Mouse (Mus musculus): Measurements from ENCODE around the gene Cd3eap. TPM values are rescaled to one million over a fixed set of nuclear protein-coding genes. Genes with fewer than 3 reads are reported as not detected.

The Cd3eap gene
- polyA plus RNA-seq, 1 experiment from 2014 or later, result 30.2 TPM

- DNase-seq (ENCODE audit: low spot score) (no peak), ATAC-seq (replicated peaks; ENCODE audit: low FRiP score) (no peak)
- Histone ChIP-seq H3K27ac (ENCODE audit: low read depth, low read length) (no peak overlapping the region), H3K9me3 (ENCODE audit: control insufficient read depth, low read length) (no peaks in the 10 kb centered on the region), H3K27me3 (replicated peaks; ENCODE audit: control insufficient read depth, insufficient read depth, low read length) (peaks cover 39% of the 10 kb centered on the region), H3K36me3 (ENCODE audit: control insufficient read depth, insufficient read depth, low read length) (no peaks in the 10 kb centered on the region), H3K4me1 (replicated peaks; ENCODE audit: control insufficient read depth, insufficient read depth, low read length) (peaks cover 27% of the 10 kb centered on the region), H3K9ac (ENCODE audit: low read depth, low read length) (no peak overlapping the region), H3K4me3 (ENCODE audit: low read depth, low read length) (no peak overlapping the region), H3K4me2 (no peak overlapping the region)
- WGBS, result 37% methylated on average over 9 of the region's 9 CpGs
Measured at GRCm38 (mm10) chr7:19322489-19322888, 36.8 kb downstream of the Cd3eap start.

- Histone ChIP-seq H3K4me1 (replicated peaks; ENCODE audit: control insufficient read depth, insufficient read depth, low read length) (peaks cover 17% of the 10 kb centered on the region), H3K27me3 (replicated peaks; ENCODE audit: control insufficient read depth, insufficient read depth, low read length) (peaks cover 45% of the 10 kb centered on the region), H3K36me3 (ENCODE audit: control insufficient read depth, insufficient read depth, low read length) (no peaks in the 10 kb centered on the region), H3K4me2 (no peak overlapping the region), H3K4me3 (ENCODE audit: low read depth, low read length) (no peak overlapping the region), H3K27ac (ENCODE audit: low read depth, low read length) (no peak overlapping the region), H3K9me3 (ENCODE audit: control insufficient read depth, low read length) (no peaks in the 10 kb centered on the region), H3K9ac (ENCODE audit: low read depth, low read length) (no peak overlapping the region)
- DNase-seq (ENCODE audit: low spot score), result no peak
- WGBS, result 59% methylated on average over 5 of the region's 5 CpGs
- ATAC-seq (replicated peaks; ENCODE audit: low FRiP score), result no peak
Measured at GRCm38 (mm10) chr7:19321464-19321863, 37.8 kb downstream of the Cd3eap start.

- DNase-seq (ENCODE audit: low spot score) (no peak), ATAC-seq (replicated peaks; ENCODE audit: low FRiP score) (no peak)
- Histone ChIP-seq H3K4me2 (peak overlapping the region; percentile 81), H3K4me3 (ENCODE audit: low read depth, low read length) (no peak overlapping the region), H3K9ac (ENCODE audit: low read depth, low read length) (no peak overlapping the region), H3K27ac (ENCODE audit: low read depth, low read length) (no peak overlapping the region), H3K4me1 (replicated peaks; ENCODE audit: control insufficient read depth, insufficient read depth, low read length) (peaks cover 10% of the 10 kb centered on the region), H3K27me3 (replicated peaks; ENCODE audit: control insufficient read depth, insufficient read depth, low read length) (peaks cover 51% of the 10 kb centered on the region), H3K36me3 (ENCODE audit: control insufficient read depth, insufficient read depth, low read length) (no peaks in the 10 kb centered on the region), H3K9me3 (ENCODE audit: control insufficient read depth, low read length) (no peaks in the 10 kb centered on the region)
- WGBS, result 40% methylated on average over 7 of the region's 7 CpGs
Measured at GRCm38 (mm10) chr7:19320637-19321036, 38.6 kb downstream of the Cd3eap start.

- ATAC-seq (replicated peaks; ENCODE audit: low FRiP score) (peak; percentile 90), DNase-seq (ENCODE audit: low spot score) (peak; percentile 93)
- WGBS, result under 1% methylated on average over 38 of the region's 41 CpGs
- Histone ChIP-seq H3K4me3 (ENCODE audit: low read depth, low read length) (peak overlapping the region; percentile 50), H3K9ac (ENCODE audit: low read depth, low read length) (peak overlapping the region; percentile 57), H3K27me3 (replicated peaks; ENCODE audit: control insufficient read depth, insufficient read depth, low read length) (peaks cover 54% of the 10 kb centered on the region), H3K4me1 (replicated peaks; ENCODE audit: control insufficient read depth, insufficient read depth, low read length) (peaks cover 8% of the 10 kb centered on the region), H3K4me2 (peak overlapping the region; percentile 81), H3K27ac (ENCODE audit: low read depth, low read length) (no peak overlapping the region), H3K9me3 (ENCODE audit: control insufficient read depth, low read length) (no peaks in the 10 kb centered on the region), H3K36me3 (ENCODE audit: control insufficient read depth, insufficient read depth, low read length) (no peaks in the 10 kb centered on the region)
Measured at GRCm38 (mm10) chr7:19319906-19320305, 39.4 kb downstream of the Cd3eap start.

- Histone ChIP-seq H3K4me2 (peak overlapping the region; percentile 81), H3K27me3 (replicated peaks; ENCODE audit: control insufficient read depth, insufficient read depth, low read length) (peaks cover 54% of the 10 kb centered on the region), H3K36me3 (ENCODE audit: control insufficient read depth, insufficient read depth, low read length) (no peaks in the 10 kb centered on the region), H3K9me3 (ENCODE audit: control insufficient read depth, low read length) (no peaks in the 10 kb centered on the region), H3K9ac (ENCODE audit: low read depth, low read length) (peak overlapping the region; percentile 57), H3K4me3 (ENCODE audit: low read depth, low read length) (peak overlapping the region; percentile 50), H3K4me1 (replicated peaks; ENCODE audit: control insufficient read depth, insufficient read depth, low read length) (peaks cover 8% of the 10 kb centered on the region), H3K27ac (ENCODE audit: low read depth, low read length) (no peak overlapping the region)
- no peak for DNase-seq (ENCODE audit: low spot score)
- ATAC-seq (replicated peaks; ENCODE audit: low FRiP score), result peak; percentile 40
- WGBS, result 25% methylated on average over 9 of the region's 9 CpGs
Measured at GRCm38 (mm10) chr7:19319458-19319857, 39.8 kb downstream of the Cd3eap start.

- no peak overlapping the region for H3K27ac ChIP-seq (ENCODE audit: low read depth, low read length)
- H3K4me3 ChIP-seq (ENCODE audit: low read depth, low read length), result no peak overlapping the region
- H3K9ac ChIP-seq (ENCODE audit: low read depth, low read length), result no peak overlapping the region
- WGBS, result 55% methylated on average over 7 of the region's 7 CpGs
- H3K4me2 ChIP-seq, result no peak overlapping the region
- H3K9me3 ChIP-seq (ENCODE audit: control insufficient read depth, low read length), result no peaks in the 10 kb centered on the region
- no peaks in the 10 kb centered on the region for H3K36me3 ChIP-seq (ENCODE audit: control insufficient read depth, insufficient read depth, low read length)
- peaks cover 59% of the 10 kb centered on the region for H3K27me3 ChIP-seq (replicated peaks; ENCODE audit: control insufficient read depth, insufficient read depth, low read length)
- no peak for DNase-seq (ENCODE audit: low spot score)
- H3K4me1 ChIP-seq (replicated peaks; ENCODE audit: control insufficient read depth, insufficient read depth, low read length), result peaks cover 8% of the 10 kb centered on the region
- no peak for ATAC-seq (replicated peaks; ENCODE audit: low FRiP score)
Measured at GRCm38 (mm10) chr7:19318676-19319075, 40.6 kb downstream of the Cd3eap start.

- no peak overlapping the region for H3K27ac ChIP-seq (ENCODE audit: low read depth, low read length)
- ATAC-seq (replicated peaks; ENCODE audit: low FRiP score) (no peak), DNase-seq (ENCODE audit: low spot score) (no peak)
- H3K36me3 ChIP-seq (ENCODE audit: control insufficient read depth, insufficient read depth, low read length), result no peaks in the 10 kb centered on the region
- peaks cover 8% of the 10 kb centered on the region for H3K4me1 ChIP-seq (replicated peaks; ENCODE audit: control insufficient read depth, insufficient read depth, low read length)
- H3K9me3 ChIP-seq (ENCODE audit: control insufficient read depth, low read length), result no peaks in the 10 kb centered on the region
- H3K4me3 ChIP-seq (ENCODE audit: low read depth, low read length), result no peak overlapping the region
- H3K9ac ChIP-seq (ENCODE audit: low read depth, low read length), result no peak overlapping the region
- 66% methylated on average over 2 of the region's 2 CpGs for WGBS
- H3K27me3 ChIP-seq (replicated peaks; ENCODE audit: control insufficient read depth, insufficient read depth, low read length), result peaks cover 58% of the 10 kb centered on the region
- H3K4me2 ChIP-seq, result no peak overlapping the region
Measured at GRCm38 (mm10) chr7:19318201-19318600, 41.1 kb downstream of the Cd3eap start.

- no peak for ATAC-seq (replicated peaks; ENCODE audit: low FRiP score)
- Histone ChIP-seq H3K27me3 (replicated peaks; ENCODE audit: control insufficient read depth, insufficient read depth, low read length) (peaks cover 49% of the 10 kb centered on the region), H3K36me3 (ENCODE audit: control insufficient read depth, insufficient read depth, low read length) (no peaks in the 10 kb centered on the region), H3K27ac (ENCODE audit: low read depth, low read length) (no peak overlapping the region), H3K4me3 (ENCODE audit: low read depth, low read length) (no peak overlapping the region), H3K4me1 (replicated peaks; ENCODE audit: control insufficient read depth, insufficient read depth, low read length) (peaks cover 8% of the 10 kb centered on the region), H3K9me3 (ENCODE audit: control insufficient read depth, low read length) (no peaks in the 10 kb centered on the region), H3K4me2 (no peak overlapping the region), H3K9ac (ENCODE audit: low read depth, low read length) (no peak overlapping the region)
- DNase-seq (ENCODE audit: low spot score), result no peak
- 32% methylated on average over 14 of the region's 14 CpGs for WGBS
Measured at GRCm38 (mm10) chr7:19316451-19317161, 42.7 kb downstream of the Cd3eap start.

- Histone ChIP-seq H3K4me3 (ENCODE audit: low read depth, low read length) (no peak overlapping the region), H3K9me3 (ENCODE audit: control insufficient read depth, low read length) (no peaks in the 10 kb centered on the region), H3K4me1 (replicated peaks; ENCODE audit: control insufficient read depth, insufficient read depth, low read length) (peaks cover 9% of the 10 kb centered on the region), H3K9ac (ENCODE audit: low read depth, low read length) (no peak overlapping the region), H3K36me3 (ENCODE audit: control insufficient read depth, insufficient read depth, low read length) (no peaks in the 10 kb centered on the region), H3K4me2 (no peak overlapping the region), H3K27me3 (replicated peaks; ENCODE audit: control insufficient read depth, insufficient read depth, low read length) (peaks cover 41% of the 10 kb centered on the region), H3K27ac (ENCODE audit: low read depth, low read length) (no peak overlapping the region)
- no peak for DNase-seq (ENCODE audit: low spot score)
- no peak for ATAC-seq (replicated peaks; ENCODE audit: low FRiP score)
- 40% methylated on average over 5 of the region's 5 CpGs for whole genome bisulfite sequencing
Measured at GRCm38 (mm10) chr7:19314033-19314432, 45.2 kb downstream of the Cd3eap start.

Measured in liver, embryonic 11.5 days (tissue).